Mouse (Mus musculus): ENCODE measurements around the gene Esrrg.

The Esrrg gene

GRCm38 (mm10) chr1:187779589-187780178, 171.1 kb downstream of the Esrrg start:
- DNase-seq, result no peak

GRCm38 (mm10) chr1:187785226-187785625, 176.6 kb downstream of the Esrrg start:
- DNase-seq, result no peak

GRCm38 (mm10) chr1:187787055-187788016, 178.7 kb downstream of the Esrrg start:
- no peak for DNase-seq

DNA sequence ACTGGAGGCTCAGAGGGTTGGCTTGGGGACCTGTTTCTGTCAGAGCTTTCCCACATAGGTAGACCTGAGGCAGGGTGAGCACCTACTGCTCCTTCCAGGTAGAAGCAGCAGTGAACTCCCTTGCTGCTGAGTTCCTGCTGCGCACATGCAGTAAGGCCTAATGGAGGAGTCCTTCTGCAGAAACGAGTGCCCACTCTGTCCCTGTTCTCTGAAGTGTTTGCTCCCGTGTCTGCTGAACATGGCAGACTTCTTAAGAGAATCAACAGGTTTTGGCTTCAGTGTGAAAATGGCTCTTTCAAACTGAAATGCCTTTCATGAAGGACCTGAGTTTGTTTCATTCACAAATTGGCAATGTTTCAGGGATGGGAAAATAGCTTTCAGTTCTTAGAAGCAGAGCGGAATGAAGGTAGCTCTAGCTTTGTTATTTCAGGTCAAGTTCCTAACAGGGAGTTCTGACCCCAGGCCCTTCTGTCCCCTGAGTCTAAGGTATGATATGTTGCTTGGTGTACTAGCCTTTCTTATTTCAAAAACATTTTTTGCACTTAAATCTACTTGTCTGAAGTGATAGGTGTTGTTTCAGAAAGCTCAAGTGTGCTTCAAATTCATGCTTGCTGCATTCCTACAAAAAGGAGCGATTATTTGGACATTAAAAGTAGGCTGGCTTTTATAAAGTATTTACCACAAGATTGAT, 185.8 kb downstream of the Esrrg start:
- no peak for DNase-seq

DNA sequence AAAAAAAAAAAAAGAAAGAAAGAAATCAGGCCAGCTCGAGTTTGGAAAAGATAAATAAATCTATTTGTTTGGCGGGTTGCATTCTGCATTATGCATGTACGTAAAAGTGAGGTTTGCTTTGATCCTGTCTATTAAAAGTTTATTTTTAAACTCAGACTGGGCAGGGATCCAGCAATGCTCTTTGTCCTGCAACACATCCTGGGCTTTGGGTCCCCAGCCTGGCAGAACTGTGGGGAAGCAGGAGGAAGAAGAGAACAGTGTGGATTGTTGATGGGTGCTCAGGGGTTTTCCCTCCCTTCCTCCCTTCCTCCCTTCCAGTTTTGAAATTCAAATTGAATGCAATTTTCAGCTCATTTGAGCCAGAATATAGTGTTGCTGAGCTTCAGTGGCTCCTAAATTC, 187.0 kb downstream of the Esrrg start:
- DNase-seq, result peak; percentile 62

- no peak for DNase-seq
Observed at GRCm38 (mm10) chr1:187799300-187799699, 190.7 kb downstream of the Esrrg start.

DNA sequence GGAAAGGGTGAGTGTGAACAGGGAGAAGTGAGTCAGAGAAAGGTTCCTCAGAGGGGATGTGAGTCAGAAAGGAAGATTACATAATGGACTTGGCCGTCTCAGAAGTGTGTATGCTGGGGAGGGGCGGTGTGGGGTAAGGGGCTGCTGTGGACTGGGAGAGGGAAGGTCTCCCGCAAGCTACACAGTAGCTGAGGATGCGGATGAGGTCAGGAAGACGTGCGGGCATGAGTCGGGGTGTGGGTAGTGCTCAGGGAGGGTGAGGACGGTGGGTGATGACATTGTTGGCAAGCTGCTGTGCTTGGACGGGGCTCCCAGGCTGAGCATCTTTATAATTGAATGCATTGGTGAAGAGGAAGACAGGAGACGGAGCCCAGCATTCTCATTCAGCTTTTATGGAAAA, 192.2 kb downstream of the Esrrg start:
- no peak for DNase-seq

DNA sequence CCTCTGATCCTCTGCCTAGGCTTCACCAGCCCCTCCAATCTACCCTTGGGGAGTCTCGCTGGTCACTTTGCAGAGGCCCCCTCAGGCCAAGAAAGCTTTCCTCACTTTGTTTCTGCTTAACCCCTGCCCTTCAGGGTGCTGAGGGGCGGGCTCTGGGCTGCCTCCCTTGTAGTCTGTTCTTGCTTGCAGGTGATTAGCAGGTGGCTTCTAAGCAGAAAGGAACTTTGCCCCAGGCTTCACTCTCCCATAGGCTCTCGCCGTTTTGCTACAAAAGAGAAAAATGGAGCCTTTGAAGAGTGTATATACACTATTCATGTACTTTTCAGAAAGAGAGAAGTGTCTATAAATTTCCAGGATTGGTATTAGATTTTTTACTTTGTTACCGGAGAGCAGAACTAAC, 195.0 kb downstream of the Esrrg start:
- peak; percentile 23 for DNase-seq

DNA sequence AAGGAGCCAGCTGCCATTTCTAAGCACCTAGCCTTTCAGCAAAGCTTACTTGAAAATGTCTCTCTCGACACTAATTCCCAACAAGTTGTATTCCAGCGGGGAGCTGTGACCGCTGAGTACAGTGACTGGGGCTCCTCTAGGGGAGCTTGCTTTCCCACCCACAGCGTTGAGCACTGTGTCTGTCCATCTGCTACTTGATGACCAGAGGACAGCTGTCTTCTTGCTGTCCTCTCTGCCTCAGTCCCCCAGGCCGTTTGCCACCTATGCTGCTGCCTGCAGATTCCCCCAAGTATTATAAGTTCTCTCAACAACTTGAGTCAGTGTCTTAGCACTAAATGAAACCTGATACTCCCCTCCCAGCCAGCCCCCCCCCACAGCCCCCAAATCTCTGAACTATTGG, 195.4 kb downstream of the Esrrg start:
- no peak for DNase-seq

DNA sequence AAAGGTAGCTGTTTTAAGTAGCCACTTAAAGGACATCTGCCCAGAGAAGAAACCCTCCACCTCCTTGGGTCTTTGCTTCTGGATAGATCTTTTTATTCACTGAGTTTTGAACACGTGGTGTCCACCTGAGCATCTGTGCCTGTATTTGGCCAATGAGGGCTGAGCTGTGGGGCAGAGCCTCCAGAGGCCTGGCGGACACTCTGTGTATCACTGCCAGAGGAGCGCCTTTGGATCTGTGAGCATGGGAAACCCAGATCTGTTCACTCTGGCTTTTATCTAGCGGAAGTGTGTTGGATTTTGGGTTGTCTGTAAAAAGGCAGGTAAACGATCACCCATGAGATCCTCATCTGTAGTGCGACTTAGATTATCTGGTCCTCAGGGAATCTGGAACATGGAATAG, 196.4 kb downstream of the Esrrg start:
- no peak for DNase-seq

DNA sequence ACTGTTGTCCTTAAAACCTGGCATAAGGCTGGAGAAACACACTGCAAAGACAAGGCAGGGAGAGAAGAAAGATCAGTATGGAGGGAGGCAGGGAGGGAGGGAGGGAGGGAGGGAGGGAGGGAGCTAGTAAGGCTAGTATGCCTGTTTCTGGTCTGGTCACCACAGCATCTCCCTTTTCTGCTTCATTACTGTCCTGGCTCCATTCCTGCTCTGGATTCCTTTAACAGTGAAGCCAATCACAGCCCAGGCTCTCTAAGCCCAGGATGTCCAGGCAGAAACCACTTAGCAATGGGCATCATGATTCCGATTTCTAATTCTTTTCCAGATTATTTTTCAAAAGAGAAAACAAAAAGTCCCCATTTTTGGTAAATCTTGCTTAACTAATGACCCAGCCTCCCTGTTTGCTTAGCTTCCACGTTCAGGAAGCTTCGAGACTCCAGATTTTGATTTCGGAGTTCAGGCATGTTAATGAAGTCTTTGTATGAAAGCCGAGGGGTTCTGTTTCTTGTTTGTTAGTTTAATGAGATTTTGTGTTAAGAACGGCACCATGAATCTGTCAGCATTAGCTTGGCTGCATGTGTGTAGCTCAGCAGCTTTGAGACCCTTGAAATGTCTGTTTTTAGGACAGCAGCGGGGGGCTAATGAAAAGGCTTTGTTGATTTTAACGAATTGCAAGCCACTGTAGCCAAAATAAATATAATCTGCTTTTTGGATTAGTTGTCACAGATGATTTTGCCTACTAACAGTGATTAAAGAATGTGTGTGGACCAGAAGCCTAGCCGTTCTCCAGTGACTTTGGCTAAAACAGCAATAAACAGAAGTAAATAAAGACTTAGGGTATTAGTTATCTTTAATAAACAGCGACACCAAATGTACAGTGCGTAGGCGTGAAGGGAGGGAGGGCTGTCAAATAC, 199.1 kb downstream of the Esrrg start:
- no peak for DNase-seq

DNA sequence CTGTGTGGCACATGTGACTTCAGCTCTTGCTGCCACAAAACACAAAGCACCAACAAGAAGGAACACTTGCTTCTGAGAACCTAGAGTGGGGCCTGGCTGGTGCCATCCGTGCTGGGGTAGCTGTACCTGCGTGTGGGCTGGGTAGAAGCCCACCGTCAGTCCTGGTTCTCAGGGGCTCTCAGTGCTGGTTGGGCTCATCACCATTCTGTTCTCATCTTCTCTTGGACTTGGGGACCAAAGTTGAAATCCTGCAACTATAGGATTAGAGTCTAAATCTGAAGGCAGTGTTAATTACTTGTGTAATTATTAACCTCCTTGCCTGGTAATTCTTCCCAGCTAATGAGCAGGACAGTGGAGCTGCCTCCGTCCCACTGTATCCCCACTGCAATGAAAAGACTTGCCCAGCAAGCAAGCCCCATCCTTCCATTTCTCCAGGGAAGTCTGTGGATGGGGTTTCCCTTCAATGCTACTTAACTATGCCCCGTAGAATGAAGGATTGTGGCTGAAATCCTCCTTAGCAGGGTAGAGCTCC, 199.9 kb downstream of the Esrrg start:
- DNase-seq, result no peak

- peak; percentile 23 for DNase-seq
Observed at GRCm38 (mm10) chr1:187809546-187809945, 201.0 kb downstream of the Esrrg start.

GRCm38 (mm10) chr1:187819406-187819805, 210.8 kb downstream of the Esrrg start:
- no peak for DNase-seq

DNA sequence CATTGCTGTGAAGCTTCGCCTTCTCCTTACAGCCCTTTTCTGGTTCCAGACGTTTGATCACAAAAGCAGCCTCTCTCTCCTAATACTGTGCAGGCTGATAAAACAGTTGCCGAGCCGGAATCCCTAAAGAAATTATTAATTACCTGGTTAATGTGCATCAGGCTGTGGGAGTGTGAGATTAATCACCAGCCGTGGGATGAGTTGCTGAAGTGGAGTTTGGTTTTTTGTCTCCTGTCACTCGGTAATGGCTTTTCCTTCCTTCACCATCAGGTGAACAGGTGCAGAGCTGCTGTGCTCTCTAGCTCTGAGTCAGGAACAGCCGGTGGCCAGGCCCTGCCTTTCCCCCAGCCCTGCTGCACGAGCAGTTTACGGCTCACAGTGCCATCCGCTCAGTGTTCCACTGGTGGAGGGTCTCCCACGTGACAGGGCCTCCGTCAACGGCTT, 212.8 kb downstream of the Esrrg start:
- DNase-seq, result peak; percentile 44

DNA sequence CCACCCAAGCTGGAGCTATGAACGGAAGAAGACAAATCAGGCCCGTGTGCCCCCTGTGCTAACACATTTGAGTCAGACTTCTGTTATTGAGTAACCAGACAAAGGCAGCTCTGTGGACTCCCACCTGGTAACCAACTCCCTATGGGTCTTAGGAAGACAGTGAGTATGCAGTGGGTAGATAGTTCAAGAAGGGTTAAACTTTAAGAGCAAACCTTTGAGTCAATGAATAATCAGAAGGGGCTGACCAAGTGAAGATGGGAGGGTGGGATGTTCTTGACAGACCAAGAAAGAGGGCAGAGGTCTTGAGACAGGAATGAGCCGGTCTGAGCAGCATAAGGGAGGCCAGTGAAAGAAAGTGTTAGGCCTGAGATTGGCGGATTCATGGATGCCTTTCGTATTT, 214.8 kb downstream of the Esrrg start:
- DNase-seq, result peak; percentile 74

DNA sequence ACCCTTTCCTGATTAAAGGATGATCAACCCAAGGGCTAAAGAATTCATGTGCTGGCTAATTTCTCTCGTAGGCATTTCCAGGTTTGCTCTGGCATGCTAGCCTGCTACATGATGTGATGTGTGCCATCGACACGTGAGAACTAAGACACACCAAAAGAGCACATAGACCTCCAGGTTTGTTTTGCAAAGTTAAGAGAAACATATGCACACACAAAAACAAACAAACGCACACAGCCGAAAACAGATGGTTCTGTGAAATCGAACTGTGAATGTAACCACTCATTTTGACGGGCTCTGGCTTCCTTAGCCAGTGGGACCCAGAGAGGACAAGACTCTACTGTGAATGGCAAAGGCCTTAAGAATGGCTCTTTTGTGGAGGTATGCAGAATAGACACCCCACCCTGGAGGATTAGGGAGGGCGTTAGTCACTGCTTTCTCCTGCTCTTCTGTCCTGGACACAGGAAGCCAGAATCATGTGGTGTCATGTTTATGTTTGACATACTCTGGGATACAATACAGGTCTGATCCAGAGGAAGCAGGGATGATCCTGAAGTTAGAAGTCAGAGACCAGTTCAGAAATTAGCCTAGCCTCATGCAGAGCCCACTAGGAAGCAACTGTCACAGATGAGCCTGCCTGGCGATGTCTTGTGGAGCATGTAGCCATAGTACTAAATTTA, 217.0 kb downstream of the Esrrg start:
- DNase-seq, result no peak

DNA sequence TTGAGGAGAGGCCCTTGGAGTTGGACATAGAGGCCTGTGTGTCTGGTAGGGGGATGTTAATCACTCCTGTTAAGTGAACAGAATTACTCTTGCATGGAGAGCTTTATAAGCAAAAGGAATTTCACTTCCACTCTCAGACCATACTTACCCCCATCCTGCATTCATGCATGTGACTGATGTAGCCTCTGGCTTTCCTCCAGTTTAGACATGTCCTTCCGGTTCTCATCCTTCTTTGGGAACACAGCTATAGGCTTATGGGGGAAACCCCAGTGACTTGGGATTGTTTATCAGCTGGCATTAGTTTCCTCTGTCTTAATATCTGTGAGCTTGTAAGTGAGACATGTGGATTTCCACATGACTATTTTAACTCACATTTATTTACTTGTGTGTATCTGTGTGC, 217.5 kb downstream of the Esrrg start:
- no peak for DNase-seq

- no peak for DNase-seq
Observed at GRCm38 (mm10) chr1:187826869-187827268, 218.3 kb downstream of the Esrrg start.

- DNase-seq, result no peak
Observed at GRCm38 (mm10) chr1:187830937-187831336, 222.3 kb downstream of the Esrrg start.

DNA sequence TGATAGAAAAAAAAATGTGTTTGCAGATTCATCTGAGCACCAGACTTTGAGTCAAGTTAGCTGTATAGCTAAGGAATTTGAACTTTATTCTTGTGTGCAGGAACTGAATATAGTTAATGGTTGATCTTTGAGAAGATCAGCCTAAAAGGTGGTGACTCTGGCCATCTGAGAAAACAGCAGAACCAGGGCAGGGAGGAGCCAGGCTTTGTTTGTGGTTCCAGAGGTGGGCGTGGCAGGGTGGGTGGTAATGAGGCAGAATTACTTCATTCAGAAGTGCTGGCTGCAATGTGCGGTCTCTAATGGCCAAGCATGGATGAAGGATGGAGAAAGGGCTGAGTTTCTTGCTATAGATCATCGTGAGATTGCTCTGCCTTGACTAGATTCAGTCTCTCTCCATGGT, 224.3 kb downstream of the Esrrg start:
- peak; percentile 73 for DNase-seq

DNA sequence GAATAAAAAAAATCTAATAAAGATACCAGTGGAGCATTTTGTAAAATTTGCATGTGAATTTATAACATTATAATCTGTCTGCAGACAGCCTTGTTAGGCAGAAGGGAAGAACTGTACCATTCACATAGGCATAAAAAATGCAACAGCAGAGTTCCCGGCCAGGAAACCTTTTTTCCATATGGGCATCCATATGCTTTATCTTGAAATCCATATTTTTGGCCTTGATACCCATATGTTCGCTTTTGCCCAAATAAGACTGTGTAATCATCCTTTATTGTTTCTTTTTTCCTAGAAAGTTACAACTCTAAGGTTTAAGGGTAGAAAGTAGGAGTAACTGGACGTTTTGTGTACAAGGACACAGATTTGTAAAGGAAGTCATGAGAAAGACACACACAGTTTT, 226.0 kb downstream of the Esrrg start:
- DNase-seq, result no peak
